Mouse (Mus musculus): ENCODE results near the gene Stxbp3. TPM values are rescaled to one million over a fixed set of nuclear protein-coding genes. Genes with fewer than 3 reads are reported as not detected.
"Not testable (repeated sequence)": the region's sequence is repeated elsewhere in the genome, so short reads cannot be mapped to it uniquely, and the experiment has no call there.

Gene Stxbp3
- total RNA-seq, 4 experiments from 2014 or later: 59.8 to 75.3 (median 63.4) TPM

GRCm38 (mm10) chr3:108856386-108857123 is 16.2 kb upstream of the Stxbp3 start:
- DNase-seq: no peak

GRCm38 (mm10) chr3:108855864-108856263 is 15.5 kb upstream of the Stxbp3 start:
- peak; percentile 74 for DNase-seq

GRCm38 (mm10) chr3:108855371-108855770 is 15.0 kb upstream of the Stxbp3 start:
- DNase-seq: peak; percentile 62

GRCm38 (mm10) chr3:108853266-108853665 is 12.9 kb upstream of the Stxbp3 start:
- DNase-seq: no peak

GRCm38 (mm10) chr3:108851996-108852697 is 11.8 kb upstream of the Stxbp3 start:
- DNase-seq: no peak

- no peak for DNase-seq
These were observed 11.2 kb upstream of the Stxbp3 start for GRCm38 (mm10) chr3:108851554-108851953.

GRCm38 (mm10) chr3:108851075-108851474 is 10.7 kb upstream of the Stxbp3 start:
- DNase-seq: no peak

GRCm38 (mm10) chr3:108850506-108850905 is 10.2 kb upstream of the Stxbp3 start:
- DNase-seq: peak; percentile 38

- DNase-seq: no peak
These were observed 6.3 kb upstream of the Stxbp3 start for GRCm38 (mm10) chr3:108846616-108847015.

- no peak for DNase-seq
These were observed 4.2 kb upstream of the Stxbp3 start for GRCm38 (mm10) chr3:108844521-108844920.

- DNase-seq: no peak
These were observed 3.7 kb upstream of the Stxbp3 start for GRCm38 (mm10) chr3:108844026-108844425.

- DNase-seq: no peak
These were observed 359 bp upstream of the Stxbp3 start for GRCm38 (mm10) chr3:108840716-108841054.

- DNase-seq: no peak
These were observed 703 bp downstream of the Stxbp3 start for GRCm38 (mm10) chr3:108839647-108839999.

- no peak for DNase-seq
These were observed 1.3 kb downstream of the Stxbp3 start for GRCm38 (mm10) chr3:108838980-108839379.

- DNase-seq: no peak
These were observed 3.4 kb downstream of the Stxbp3 start for GRCm38 (mm10) chr3:108836931-108837330.

GRCm38 (mm10) chr3:108833717-108834116 is 6.6 kb downstream of the Stxbp3 start:
- not testable (repeated sequence) for DNase-seq

- DNase-seq: no peak
These were observed 8.6 kb downstream of the Stxbp3 start for GRCm38 (mm10) chr3:108831750-108832149.

- DNase-seq: no peak
These were observed 9.8 kb downstream of the Stxbp3 start for GRCm38 (mm10) chr3:108830493-108830892.

- DNase-seq: no peak
These were observed 24.7 kb downstream of the Stxbp3 start for GRCm38 (mm10) chr3:108815631-108816030.

- DNase-seq: no peak
These were observed 29.5 kb downstream of the Stxbp3 start for GRCm38 (mm10) chr3:108810747-108811263.

GRCm38 (mm10) chr3:108805622-108806021 is 34.7 kb downstream of the Stxbp3 start:
- DNase-seq: no peak

GRCm38 (mm10) chr3:108798375-108798774 is 42.0 kb downstream of the Stxbp3 start:
- no peak for DNase-seq

GRCm38 (mm10) chr3:108797723-108798122 is 42.6 kb downstream of the Stxbp3 start:
- DNase-seq: no peak

GRCm38 (mm10) chr3:108796386-108796785 is 43.9 kb downstream of the Stxbp3 start:
- DNase-seq: no peak
